Mouse (Mus musculus) heart, embryonic 12.5 days (tissue): ENCODE data around the gene Nfrkb. TPM values are rescaled to one million over a fixed set of nuclear protein-coding genes. Genes with fewer than 3 reads are reported as not detected.

ENCODE experiments used
- ATAC-seq: fragments of 200-750 bp; cut with Nextera tagmentation; 2 replicates; pipeline ENCODE4 v1.8.0; 2017; ENCODE audit warnings: moderate TSS enrichment, moderate library complexity; ENCODE audit not compliant: insufficient number of reproducible peaks, low FRiP score
- H3K27ac ChIP-seq: fragments of 300-500 bp; sonication (generic); 2 replicates; pipeline ENCODE4 v1.5.1; 2016; ENCODE audit warnings: mild to moderate bottlenecking, moderate library complexity; ENCODE audit not compliant: poor library complexity, severe bottlenecking
- H3K27me3 ChIP-seq: fragments of 300-500 bp; sonication (generic); replicated peaks from 2 replicates; pipeline ENCODE4 v1.6.1; 2016; ENCODE audit warnings: mild to moderate bottlenecking, moderate library complexity
- H3K36me3 ChIP-seq: fragments of 300-500 bp; sonication (generic); 2 replicates; pipeline ENCODE4 v1.6.1; 2016; ENCODE audit warnings: mild to moderate bottlenecking, moderate library complexity
- H3K4me1 ChIP-seq: fragments of 300-500 bp; sonication (generic); replicated peaks from 2 replicates; pipeline ENCODE4 v1.6.1; 2016; ENCODE audit warnings: mild to moderate bottlenecking
- H3K4me2 ChIP-seq: fragments of 300-500 bp; sonication (generic); 2 replicates; pipeline ENCODE4 v1.6.1; 2016; ENCODE audit warnings: mild to moderate bottlenecking, moderate library complexity
- H3K4me3 ChIP-seq: fragments of 300-500 bp; sonication (generic); 2 replicates; pipeline ENCODE4 v1.5.1; 2016; ENCODE audit warnings: mild to moderate bottlenecking
- H3K9ac ChIP-seq: fragments of 300-500 bp; sonication (generic); 2 replicates; pipeline ENCODE4 v1.6.1; 2016; ENCODE audit warnings: mild to moderate bottlenecking, moderate library complexity
- H3K9me3 ChIP-seq: fragments of 300-500 bp; sonication (generic); replicated peaks from 2 replicates; pipeline ENCODE4 v1.6.1; 2016; ENCODE audit warnings: mild to moderate bottlenecking, moderate library complexity
- WGBS: fragments of 180-500 bp; shearing (Covaris S2); methylation state at CpG from one replicate; pipeline ENCODE4 v1.1.7; 2016; 5-methylcytosine and 5-hydroxymethylcytosine counted together
- polyA plus RNA-seq: library from polyadenylated mRNA; unstranded; fragments of >200 nt; fragmentation: Nextera tagmentation; extraction: Ambion mirVana; gene quantifications from 2 replicates; pipeline ENCODE4 v1.2.1, GENCODE M21; 2016

The Nfrkb gene
- polyA plus RNA-seq, result 16.8 and 16.9 TPM in 2 replicates

DNA sequence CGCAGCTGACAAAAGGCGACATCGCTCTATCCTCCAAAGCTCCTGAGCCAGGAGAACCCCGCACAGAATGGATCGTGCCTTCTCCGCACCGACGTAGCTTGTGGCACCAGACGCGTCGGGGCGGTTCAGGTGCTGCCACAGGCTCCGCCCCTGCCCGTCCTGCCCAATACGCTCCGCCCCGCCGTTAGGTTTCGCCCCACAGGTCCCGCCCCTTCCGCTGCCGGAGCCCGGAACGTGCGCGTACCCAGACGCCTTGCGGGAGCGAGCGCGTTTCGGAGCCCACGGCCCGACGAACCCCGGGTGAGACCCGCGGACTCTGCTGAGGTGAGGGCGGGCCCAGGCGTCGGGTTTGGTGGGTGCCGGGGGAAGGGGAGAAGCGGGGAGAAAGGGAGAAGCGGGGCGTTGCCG is at the start of gene Nfrkb:
TSS of gene Nfrkb (plus strand) at position 246 of the 408 bp plus-strand sequence.
- H3K4me3 ChIP-seq, result peak within 1 kb of the TSS; percentile 93
- ATAC-seq, result peak; percentile 94
- peak within 1 kb of the TSS; percentile 29 for H3K27ac ChIP-seq
- no peaks in the 10 kb centered on the region for H3K9me3 ChIP-seq
- H3K9ac ChIP-seq, result peak within 1 kb of the TSS; percentile 90
- peaks cover 18% of the 10 kb centered on the region for H3K4me1 ChIP-seq
- no peaks in the 10 kb centered on the region for H3K27me3 ChIP-seq
- peak within 1 kb of the TSS; percentile 92 for H3K4me2 ChIP-seq
- peaks cover 16% of the 10 kb centered on the region for H3K36me3 ChIP-seq
- under 1% methylated on average over 46 of the region's 46 CpGs for WGBS

DNA sequence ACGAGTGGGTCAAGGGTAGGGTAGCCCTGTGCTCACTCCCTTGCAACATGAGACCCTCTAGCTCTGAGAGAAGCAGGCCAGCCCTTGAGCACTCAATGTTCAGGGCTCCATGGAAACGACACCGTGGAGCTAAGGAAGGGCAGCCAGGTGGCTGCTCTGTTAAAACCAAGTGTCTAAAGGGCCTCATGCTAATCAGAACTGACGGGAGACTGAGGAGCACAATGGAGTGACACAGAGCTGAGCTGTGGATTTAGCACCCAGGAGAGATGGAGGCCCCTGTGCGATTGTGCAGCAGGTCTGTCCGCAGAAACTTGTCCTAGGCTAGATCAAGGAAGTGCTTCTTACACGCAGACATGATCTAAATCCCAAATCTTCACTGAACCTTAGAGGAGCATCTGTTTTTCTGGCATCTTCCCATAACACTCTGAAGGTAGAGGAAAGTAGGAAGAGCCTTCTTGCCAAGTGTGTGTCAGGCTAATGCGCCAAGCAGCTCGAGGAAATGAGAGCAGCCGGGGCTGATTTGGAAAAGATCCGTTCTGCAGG is 41.6 kb upstream of the Nfrkb start:
- no peak for ATAC-seq

DNA sequence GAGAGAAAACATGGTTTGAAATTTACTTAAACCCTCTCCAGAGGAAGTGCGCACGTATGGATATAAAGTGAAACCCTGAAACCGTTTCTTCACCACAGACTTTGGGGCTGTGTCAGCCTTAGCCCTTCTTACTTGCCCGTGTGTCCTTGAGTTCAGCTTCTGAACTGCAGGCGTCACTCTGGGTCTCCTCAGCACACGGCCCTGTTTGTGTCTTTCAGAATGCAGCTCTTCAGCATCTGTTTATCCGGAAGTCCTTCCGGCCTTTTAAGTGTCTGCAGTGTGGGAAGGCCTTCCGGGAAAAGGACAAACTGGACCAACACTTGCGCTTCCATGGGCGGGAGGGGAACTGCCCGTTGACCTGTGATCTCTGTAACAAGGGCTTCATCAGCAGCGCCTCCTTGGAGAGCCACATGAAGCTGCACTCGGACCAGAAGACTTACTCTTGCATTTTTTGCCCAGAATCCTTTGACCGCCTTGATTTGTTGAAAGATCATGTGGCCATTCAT is 39.4 kb upstream of the Nfrkb start:
- no peak overlapping the region for H3K9ac ChIP-seq
- no peak overlapping the region for H3K27ac ChIP-seq
- ATAC-seq, result no peak
- no peaks in the 10 kb centered on the region for H3K4me1 ChIP-seq
- 65% methylated on average over 15 of the region's 15 CpGs for WGBS
- H3K4me3 ChIP-seq, result no peak overlapping the region
- no peaks in the 10 kb centered on the region for H3K27me3 ChIP-seq
- H3K4me2 ChIP-seq, result no peak overlapping the region
- peaks cover 11% of the 10 kb centered on the region for H3K36me3 ChIP-seq
- no peaks in the 10 kb centered on the region for H3K9me3 ChIP-seq

More for the DNA sequence above, 41.6 kb upstream of the Nfrkb start:
- Histone ChIP-seq H3K27me3 (no peaks in the 10 kb centered on the region), H3K36me3 (peaks cover 12% of the 10 kb centered on the region), H3K4me1 (no peaks in the 10 kb centered on the region), H3K4me2 (no peak overlapping the region), H3K9ac (no peak overlapping the region), H3K27ac (no peak overlapping the region), H3K9me3 (no peaks in the 10 kb centered on the region), H3K4me3 (no peak overlapping the region)
- WGBS, result 68% methylated on average over 11 of the region's 11 CpGs

DNA sequence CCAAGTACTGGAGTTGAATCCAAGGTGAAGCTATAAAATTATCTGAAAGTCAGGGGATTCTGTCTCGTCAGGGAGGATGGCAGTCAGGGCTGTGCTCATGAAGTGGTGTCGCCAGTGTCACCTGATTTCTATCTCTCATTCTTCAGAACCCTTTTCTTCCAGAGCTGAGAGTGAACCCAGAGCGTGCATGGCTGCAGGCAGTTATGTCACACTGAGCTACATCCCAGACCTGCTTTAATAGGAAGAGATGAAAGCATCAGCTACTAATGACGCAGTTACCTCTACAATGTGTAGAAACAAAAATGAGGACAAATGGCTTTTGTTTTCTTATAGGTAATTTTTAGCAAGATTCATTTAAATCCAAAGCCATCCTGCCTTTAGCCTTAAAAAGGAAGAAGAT is 37.5 kb upstream of the Nfrkb start:
- Histone ChIP-seq H3K4me1 (no peaks in the 10 kb centered on the region), H3K9ac (no peak overlapping the region), H3K4me2 (no peak overlapping the region), H3K36me3 (peaks cover 16% of the 10 kb centered on the region), H3K9me3 (no peaks in the 10 kb centered on the region), H3K4me3 (no peak overlapping the region), H3K27me3 (no peaks in the 10 kb centered on the region), H3K27ac (no peak overlapping the region)
- no peak for ATAC-seq
- 75% methylated on average over 4 of the region's 4 CpGs for WGBS

DNA sequence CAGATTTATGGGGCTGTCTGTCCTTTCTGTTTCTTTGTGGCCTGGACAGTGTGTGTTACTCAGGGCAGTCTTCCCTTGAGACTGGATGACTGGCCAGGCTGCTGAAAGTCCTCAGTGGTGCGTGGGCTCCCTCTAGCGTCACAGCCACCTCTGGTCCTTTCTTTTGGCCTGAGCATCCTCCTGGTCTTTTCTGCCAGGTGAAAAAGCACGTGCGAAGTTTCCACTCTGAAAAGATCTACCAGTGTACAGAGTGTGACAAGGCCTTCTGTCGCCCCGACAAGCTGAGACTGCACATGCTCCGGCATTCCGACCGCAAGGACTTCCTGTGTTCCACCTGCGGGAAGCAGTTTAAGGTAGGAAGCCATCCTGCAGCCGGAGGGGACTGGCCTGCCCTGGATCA is 37.1 kb upstream of the Nfrkb start:
- ATAC-seq, result no peak
- H3K4me2 ChIP-seq, result no peak overlapping the region
- no peak overlapping the region for H3K27ac ChIP-seq
- 67% methylated on average over 11 of the region's 11 CpGs for WGBS
- H3K4me1 ChIP-seq, result no peaks in the 10 kb centered on the region
- H3K36me3 ChIP-seq, result peaks cover 17% of the 10 kb centered on the region
- no peaks in the 10 kb centered on the region for H3K9me3 ChIP-seq
- H3K9ac ChIP-seq, result no peak overlapping the region
- no peaks in the 10 kb centered on the region for H3K27me3 ChIP-seq
- no peak overlapping the region for H3K4me3 ChIP-seq

DNA sequence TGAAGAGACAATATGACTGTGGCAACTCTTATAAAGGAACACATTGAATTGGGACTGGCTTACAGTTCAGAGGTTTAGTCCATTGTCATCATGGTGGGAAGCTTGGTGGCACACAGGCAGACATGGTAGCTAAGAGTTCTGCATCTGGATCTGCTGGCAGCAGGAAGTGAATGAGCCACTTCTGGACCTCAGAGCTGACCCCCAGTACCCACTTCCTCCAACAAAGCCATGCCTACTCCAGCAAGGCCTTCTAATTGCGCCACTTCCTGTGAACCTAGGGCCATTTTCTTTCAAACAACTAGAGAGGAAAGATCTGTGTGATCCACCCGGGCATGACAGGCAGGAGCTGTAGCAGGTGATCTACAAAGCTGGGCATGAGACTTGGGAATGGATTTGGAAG is 33.3 kb upstream of the Nfrkb start:
- H3K9ac ChIP-seq, result no peak overlapping the region
- ATAC-seq, result no peak
- H3K9me3 ChIP-seq, result no peaks in the 10 kb centered on the region
- no peak overlapping the region for H3K4me3 ChIP-seq
- H3K27ac ChIP-seq, result no peak overlapping the region
- peaks cover 37% of the 10 kb centered on the region for H3K36me3 ChIP-seq
- WGBS, result 75% methylated on average over 2 of the region's 2 CpGs
- no peaks in the 10 kb centered on the region for H3K4me1 ChIP-seq
- no peak overlapping the region for H3K4me2 ChIP-seq
- H3K27me3 ChIP-seq, result no peaks in the 10 kb centered on the region

DNA sequence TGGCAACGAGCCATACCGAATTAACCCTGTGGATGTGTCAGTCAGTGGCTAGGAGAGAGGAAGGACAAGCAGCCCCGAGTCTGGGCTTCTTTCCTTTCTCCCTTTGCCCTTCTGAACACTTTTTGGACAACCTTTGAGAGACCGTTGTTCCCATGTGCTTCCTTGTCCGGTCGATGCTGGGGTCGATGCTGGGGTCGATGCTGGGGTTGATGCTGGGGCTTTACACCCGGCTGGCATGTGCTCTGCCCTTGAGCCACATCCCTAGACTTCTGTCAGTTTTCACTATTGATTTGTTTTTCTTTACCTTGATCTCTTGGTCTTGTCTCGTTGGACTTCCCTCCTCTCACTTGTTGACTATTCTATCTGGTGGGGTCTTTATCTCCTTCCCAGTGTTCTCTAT is 32.5 kb upstream of the Nfrkb start:
- Histone ChIP-seq H3K27me3 (no peaks in the 10 kb centered on the region), H3K9ac (no peak overlapping the region; the same call in 1 of the 2 replicates), H3K36me3 (peaks cover 37% of the 10 kb centered on the region), H3K4me2 (no peak overlapping the region), H3K27ac (no peak overlapping the region), H3K4me3 (no peak overlapping the region), H3K9me3 (no peaks in the 10 kb centered on the region), H3K4me1 (no peaks in the 10 kb centered on the region)
- WGBS, result 83% methylated on average over 10 of the region's 10 CpGs
- no peak for ATAC-seq

DNA sequence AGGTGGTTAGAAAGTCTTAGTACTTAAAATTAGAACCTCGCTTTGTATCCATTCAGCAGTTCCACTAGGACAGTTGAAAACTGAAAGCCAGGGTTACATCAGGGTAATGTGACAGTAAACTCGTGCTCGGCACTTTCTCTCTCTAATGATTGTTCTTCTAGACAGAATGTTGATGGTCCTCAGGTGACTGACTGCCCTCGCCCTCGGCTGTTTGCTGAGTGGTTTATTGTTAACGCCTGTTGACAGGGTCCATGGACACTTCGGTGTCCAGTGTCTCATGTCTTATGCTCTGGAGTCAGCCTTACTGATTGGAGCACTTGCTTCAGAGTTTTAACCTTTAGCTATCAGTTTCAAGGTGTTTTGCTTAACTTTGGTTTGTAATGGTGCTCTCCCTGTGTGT is 31.9 kb upstream of the Nfrkb start:
- H3K4me1 ChIP-seq, result no peaks in the 10 kb centered on the region
- ATAC-seq, result no peak
- 58% methylated on average over 7 of the region's 7 CpGs for WGBS
- no peak overlapping the region for H3K4me3 ChIP-seq
- no peaks in the 10 kb centered on the region for H3K9me3 ChIP-seq
- H3K4me2 ChIP-seq, result no peak overlapping the region
- no peaks in the 10 kb centered on the region for H3K27me3 ChIP-seq
- peaks cover 42% of the 10 kb centered on the region for H3K36me3 ChIP-seq
- no peak overlapping the region for H3K27ac ChIP-seq
- H3K9ac ChIP-seq, result no peak overlapping the region

DNA sequence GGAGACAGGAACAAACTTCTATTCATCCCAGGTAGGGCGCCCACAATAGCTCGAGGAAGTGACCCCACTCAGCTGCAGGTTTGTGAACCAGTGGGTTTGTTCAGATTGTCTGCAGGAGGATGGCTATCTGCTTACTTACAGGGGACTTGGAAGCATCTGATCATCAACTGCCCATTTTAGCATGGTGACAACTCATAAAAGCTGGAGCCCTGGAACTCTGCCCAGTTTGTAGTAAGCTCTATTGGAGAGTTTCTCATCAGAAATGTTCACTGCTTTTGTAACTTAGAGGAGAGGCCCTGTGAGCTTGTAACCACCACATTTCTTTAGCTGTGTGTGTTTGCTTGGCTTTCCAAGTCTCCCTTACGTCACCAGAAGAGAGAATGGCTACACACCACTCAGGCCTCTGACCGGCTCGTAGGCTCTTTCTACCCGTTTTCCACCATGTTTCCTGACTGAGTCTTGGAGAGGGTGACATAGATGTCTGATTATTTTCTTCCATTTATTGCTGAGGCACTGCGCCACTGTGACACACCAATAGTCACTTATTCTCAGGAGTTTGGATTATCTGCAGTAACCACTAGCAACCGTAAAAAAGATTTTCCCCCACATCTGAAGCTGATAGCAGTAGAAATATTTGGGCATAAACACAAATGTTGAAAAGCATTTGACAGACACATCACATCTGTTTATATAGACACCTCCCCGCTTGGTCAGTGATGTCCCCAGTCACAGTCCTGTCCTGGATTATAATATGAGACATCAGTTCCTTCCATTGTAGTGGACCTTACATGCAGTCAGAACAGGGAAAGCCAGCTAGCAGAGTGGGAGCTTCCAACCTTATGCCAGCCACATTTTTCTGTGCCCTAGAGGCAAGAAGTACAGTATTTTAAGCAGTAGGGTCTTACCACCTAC is 22.0 kb upstream of the Nfrkb start:
- Histone ChIP-seq H3K36me3 (peaks cover 36% of the 10 kb centered on the region), H3K27ac (no peak overlapping the region)
- 84% methylated on average over 9 of the region's 9 CpGs for WGBS

DNA sequence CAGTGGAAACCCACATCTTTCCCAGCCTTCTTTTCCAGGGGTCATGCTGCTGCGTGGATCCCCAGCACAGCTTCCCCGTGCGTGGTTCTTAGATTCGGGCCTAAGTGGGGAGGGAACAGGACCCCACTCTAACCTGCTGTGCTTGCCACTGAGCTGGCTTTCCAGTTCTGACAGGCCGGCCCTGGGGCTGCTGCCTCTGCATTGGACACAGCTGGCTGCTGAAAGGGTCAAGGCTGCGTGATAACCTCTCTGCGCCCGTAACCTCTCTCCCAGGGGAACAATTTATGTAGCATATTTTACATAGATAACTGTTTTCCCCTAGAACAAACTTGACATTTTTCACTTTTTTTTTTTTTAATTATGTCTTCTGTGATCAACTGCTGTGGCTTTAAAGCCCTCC is 20.9 kb upstream of the Nfrkb start:
- no peaks in the 10 kb centered on the region for H3K27me3 ChIP-seq
- no peak overlapping the region for H3K4me3 ChIP-seq
- H3K9me3 ChIP-seq, result no peaks in the 10 kb centered on the region
- H3K27ac ChIP-seq, result no peak overlapping the region
- no peak overlapping the region for H3K9ac ChIP-seq
- H3K4me2 ChIP-seq, result no peak overlapping the region
- peaks cover 6% of the 10 kb centered on the region; the same call in 1 of the 2 replicates for H3K4me1 ChIP-seq
- ATAC-seq, result no peak
- WGBS, result 56% methylated on average over 8 of the region's 8 CpGs
- H3K36me3 ChIP-seq, result peaks cover 30% of the 10 kb centered on the region

More for the DNA sequence above, 22.0 kb upstream of the Nfrkb start:
- H3K9me3 ChIP-seq, result no peaks in the 10 kb centered on the region
- H3K4me1 ChIP-seq, result peaks cover 6% of the 10 kb centered on the region; the same call in 1 of the 2 replicates
- H3K4me2 ChIP-seq, result no peak overlapping the region
- no peak overlapping the region for H3K9ac ChIP-seq
- H3K27me3 ChIP-seq, result no peaks in the 10 kb centered on the region
- no peak for ATAC-seq
- no peak overlapping the region for H3K4me3 ChIP-seq

DNA sequence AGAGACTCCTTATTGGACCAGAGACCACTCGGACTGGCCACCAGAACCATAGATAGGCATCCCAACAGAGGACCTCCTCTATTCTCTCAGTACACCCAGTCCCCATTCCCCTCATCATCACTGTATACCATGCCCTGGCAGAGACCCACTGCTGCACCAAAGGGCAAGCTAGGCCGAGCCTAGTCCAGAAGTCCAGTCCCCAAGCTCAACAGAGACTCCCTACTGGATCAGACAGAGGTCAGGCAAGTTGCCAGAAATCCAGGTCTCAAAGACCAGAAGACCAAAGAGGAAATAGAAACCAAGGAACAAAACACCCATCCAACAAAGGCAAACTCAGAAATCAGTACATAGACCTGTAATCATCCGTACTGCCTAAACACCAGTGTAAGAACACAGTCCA is 14.3 kb upstream of the Nfrkb start:
- Histone ChIP-seq H3K9me3 (no peaks in the 10 kb centered on the region), H3K36me3 (peaks cover 31% of the 10 kb centered on the region), H3K27me3 (no peaks in the 10 kb centered on the region), H3K4me1 (no peaks in the 10 kb centered on the region), H3K4me3 (no peak overlapping the region), H3K27ac (no peak overlapping the region), H3K4me2 (no peak overlapping the region), H3K9ac (no peak overlapping the region)
- no peak for ATAC-seq
- WGBS, result 94% methylated on average over 3 of the region's 3 CpGs
